Mouse (Mus musculus) heart, embryonic 13.5 days (tissue): ENCODE results near the gene Msmo1. TPM values are rescaled to one million over a fixed set of nuclear protein-coding genes. Genes with fewer than 3 reads are reported as not detected.

Experiments used
- ATAC-seq: fragments of 200-750 bp; cut with Nextera tagmentation; 2 replicates; pipeline ENCODE4 v1.8.0; 2017; ENCODE audit warnings: moderate TSS enrichment; ENCODE audit not compliant: insufficient number of reproducible peaks, low FRiP score, low TSS enrichment; ENCODE audit errors: extremely low read depth
- H3K27ac ChIP-seq: fragments of 300-500 bp; sonication (generic); replicated peaks from 2 replicates; pipeline ENCODE4 v1.5.1; 2015; ENCODE audit warnings: moderate library complexity, mild to moderate bottlenecking, inconsistent platforms
- H3K27me3 ChIP-seq: fragments of 300-500 bp; sonication (generic); replicated peaks from 2 replicates; pipeline ENCODE4 v1.6.1; 2015; ENCODE audit warnings: mild to moderate bottlenecking, inconsistent platforms
- H3K36me3 ChIP-seq: fragments of 300-500 bp; sonication (generic); 2 replicates; pipeline ENCODE4 v1.6.1; 2015; ENCODE audit warnings: mild to moderate bottlenecking, inconsistent platforms
- H3K4me1 ChIP-seq: fragments of 300-500 bp; sonication (generic); 2 replicates; pipeline ENCODE4 v1.6.1; 2015; ENCODE audit warnings: inconsistent platforms
- H3K4me2 ChIP-seq: fragments of 300-500 bp; sonication (generic); 2 replicates; pipeline ENCODE4 v1.6.1; 2015; ENCODE audit warnings: inconsistent platforms, mild to moderate bottlenecking, moderate library complexity
- H3K4me3 ChIP-seq: fragments of 300-500 bp; sonication (generic); 2 replicates; pipeline ENCODE4 v1.5.1; 2015; ENCODE audit warnings: moderate library complexity, mild to moderate bottlenecking, inconsistent platforms
- H3K9ac ChIP-seq: fragments of 300-500 bp; sonication (generic); 2 replicates; pipeline ENCODE4 v1.6.1; 2015; ENCODE audit warnings: inconsistent platforms, mild to moderate bottlenecking, moderate library complexity
- H3K9me3 ChIP-seq: fragments of 300-500 bp; sonication (generic); 2 replicates; pipeline ENCODE4 v1.6.1; 2016; ENCODE audit warnings: inconsistent platforms
- WGBS: fragments of 180-500 bp; shearing (Covaris S2); methylation state at CpG from one replicate; pipeline ENCODE4 v1.1.7; 2015; ENCODE audit warnings: mixed read lengths; 5-methylcytosine and 5-hydroxymethylcytosine counted together
- polyA plus RNA-seq: library from polyadenylated mRNA; unstranded; fragments of >200 nt; fragmentation: Nextera tagmentation; extraction: Ambion mirVana; gene quantifications from 2 replicates; pipeline ENCODE4 v1.2.1, GENCODE M21; 2015

The Msmo1 gene
- 50.3 and 54.8 TPM in 2 replicates for polyA plus RNA-seq

GRCm38 (mm10) chr8:64733271-64733943 is at the start of gene Msmo1:
TSS of gene Msmo1 (minus strand) at chr8:64733792.
- peak within 1 kb of the TSS; percentile 84 for H3K4me2 ChIP-seq
- H3K27ac ChIP-seq = peak within 1 kb of the TSS; percentile 53
- H3K4me3 ChIP-seq = peak within 1 kb of the TSS; percentile 80
- peaks cover 24% of the 10 kb centered on the region for H3K36me3 ChIP-seq
- under 1% methylated on average over 60 of the region's 60 CpGs for WGBS
- H3K9me3 ChIP-seq = no peaks in the 10 kb centered on the region
- H3K27me3 ChIP-seq = no peaks in the 10 kb centered on the region
- peaks cover 22% of the 10 kb centered on the region for H3K4me1 ChIP-seq
- H3K9ac ChIP-seq = peak within 1 kb of the TSS; percentile 85
- peak; percentile 97 for ATAC-seq

GRCm38 (mm10) chr8:64781947-64782346 is 48.4 kb upstream of the Msmo1 start:
- peaks cover 12% of the 10 kb centered on the region for H3K36me3 ChIP-seq
- ATAC-seq = no peak
- WGBS = 65% methylated on average over 6 of the region's 6 CpGs

GRCm38 (mm10) chr8:64777925-64778324 is 44.3 kb upstream of the Msmo1 start:
- H3K27me3 ChIP-seq = no peaks in the 10 kb centered on the region

More at GRCm38 (mm10) chr8:64781947-64782346, 48.4 kb upstream of the Msmo1 start:
- H3K9me3 ChIP-seq = no peaks in the 10 kb centered on the region
- H3K9ac ChIP-seq = no peak overlapping the region
- no peaks in the 10 kb centered on the region for H3K27me3 ChIP-seq
- H3K4me1 ChIP-seq = 0 out of 2 replicates have a peak, but pooled peaks cover 3% of the 10 kb centered on the region
- no peak overlapping the region for H3K4me3 ChIP-seq
- H3K27ac ChIP-seq = no peak overlapping the region
- no peak overlapping the region for H3K4me2 ChIP-seq

GRCm38 (mm10) chr8:64774136-64774535 is 40.5 kb upstream of the Msmo1 start:
- Histone ChIP-seq H3K9me3 (no peaks in the 10 kb centered on the region), H3K27ac (no peak overlapping the region), H3K9ac (no peak overlapping the region), H3K4me3 (no peak overlapping the region), H3K4me1 (no peaks in the 10 kb centered on the region), H3K27me3 (no peaks in the 10 kb centered on the region), H3K4me2 (no peak overlapping the region), H3K36me3 (peaks cover 10% of the 10 kb centered on the region)
- no peak for ATAC-seq
- 92% methylated on average over 6 of the region's 6 CpGs for WGBS

More at GRCm38 (mm10) chr8:64777925-64778324, 44.3 kb upstream of the Msmo1 start:
- Histone ChIP-seq H3K4me1 (0 out of 2 replicates have a peak, but pooled peaks cover 3% of the 10 kb centered on the region), H3K9me3 (no peaks in the 10 kb centered on the region), H3K4me2 (no peak overlapping the region), H3K9ac (no peak overlapping the region), H3K27ac (no peak overlapping the region), H3K36me3 (peaks cover 17% of the 10 kb centered on the region), H3K4me3 (no peak overlapping the region)
- ATAC-seq = no peak
- 69% methylated on average over 9 of the region's 9 CpGs for WGBS

- 84% methylated on average over 7 of the region's 7 CpGs for WGBS
- Histone ChIP-seq H3K4me2 (no peak overlapping the region), H3K36me3 (peaks cover 16% of the 10 kb centered on the region), H3K27me3 (no peaks in the 10 kb centered on the region), H3K27ac (no peak overlapping the region), H3K9me3 (no peaks in the 10 kb centered on the region), H3K9ac (no peak overlapping the region), H3K4me3 (no peak overlapping the region), H3K4me1 (no peaks in the 10 kb centered on the region)
- no peak for ATAC-seq
These were observed 37.2 kb upstream of the Msmo1 start for GRCm38 (mm10) chr8:64770814-64771213.

GRCm38 (mm10) chr8:64769586-64769985 is 36.0 kb upstream of the Msmo1 start:
- WGBS = 81% methylated on average over 7 of the region's 7 CpGs
- Histone ChIP-seq H3K36me3 (peaks cover 11% of the 10 kb centered on the region; the same call in 1 of the 2 replicates), H3K27me3 (no peaks in the 10 kb centered on the region), H3K4me3 (no peak overlapping the region), H3K4me2 (no peak overlapping the region), H3K9me3 (no peaks in the 10 kb centered on the region), H3K27ac (no peak overlapping the region), H3K4me1 (no peaks in the 10 kb centered on the region), H3K9ac (no peak overlapping the region)
- ATAC-seq = no peak

- H3K4me3 ChIP-seq = no peak overlapping the region
- no peak for ATAC-seq
These were observed 35.1 kb upstream of the Msmo1 start for GRCm38 (mm10) chr8:64768645-64769044.

GRCm38 (mm10) chr8:64767047-64767446 is 33.5 kb upstream of the Msmo1 start:
- no peak overlapping the region for H3K4me3 ChIP-seq
- H3K9me3 ChIP-seq = no peaks in the 10 kb centered on the region
- no peak overlapping the region for H3K9ac ChIP-seq
- no peak for ATAC-seq
- no peaks in the 10 kb centered on the region for H3K27me3 ChIP-seq
- H3K4me1 ChIP-seq = no peaks in the 10 kb centered on the region
- H3K36me3 ChIP-seq = peaks cover 11% of the 10 kb centered on the region; the same call in 1 of the 2 replicates
- WGBS = 91% methylated on average over 9 of the region's 9 CpGs
- no peak overlapping the region for H3K4me2 ChIP-seq
- no peak overlapping the region for H3K27ac ChIP-seq

More at GRCm38 (mm10) chr8:64768645-64769044, 35.1 kb upstream of the Msmo1 start:
- no peak overlapping the region for H3K27ac ChIP-seq
- WGBS = 81% methylated on average over 7 of the region's 9 CpGs
- H3K9me3 ChIP-seq = no peaks in the 10 kb centered on the region
- no peak overlapping the region for H3K4me2 ChIP-seq
- no peaks in the 10 kb centered on the region for H3K4me1 ChIP-seq
- H3K27me3 ChIP-seq = no peaks in the 10 kb centered on the region
- H3K9ac ChIP-seq = no peak overlapping the region
- H3K36me3 ChIP-seq = peaks cover 11% of the 10 kb centered on the region; the same call in 1 of the 2 replicates

GRCm38 (mm10) chr8:64764075-64764474 is 30.5 kb upstream of the Msmo1 start:
- no peak overlapping the region for H3K27ac ChIP-seq
- no peak overlapping the region for H3K4me3 ChIP-seq
- H3K9me3 ChIP-seq = no peaks in the 10 kb centered on the region
- no peaks in the 10 kb centered on the region for H3K4me1 ChIP-seq
- H3K27me3 ChIP-seq = no peaks in the 10 kb centered on the region
- ATAC-seq = no peak
- H3K4me2 ChIP-seq = no peak overlapping the region
- WGBS = 69% methylated on average over 9 of the region's 9 CpGs
- H3K36me3 ChIP-seq = peaks cover 16% of the 10 kb centered on the region; the same call in 1 of the 2 replicates
- H3K9ac ChIP-seq = no peak overlapping the region

GRCm38 (mm10) chr8:64762751-64763150 is 29.2 kb upstream of the Msmo1 start:
- 73% methylated on average over 1 of the region's 1 CpGs for WGBS
- H3K27me3 ChIP-seq = no peaks in the 10 kb centered on the region
- no peak for ATAC-seq
- no peak overlapping the region for H3K4me2 ChIP-seq
- no peaks in the 10 kb centered on the region for H3K4me1 ChIP-seq
- no peaks in the 10 kb centered on the region for H3K9me3 ChIP-seq
- H3K36me3 ChIP-seq = peaks cover 18% of the 10 kb centered on the region
- H3K9ac ChIP-seq = no peak overlapping the region
- no peak overlapping the region for H3K27ac ChIP-seq
- H3K4me3 ChIP-seq = no peak overlapping the region

GRCm38 (mm10) chr8:64761430-64761829 is 27.8 kb upstream of the Msmo1 start:
- ATAC-seq = no peak
- H3K36me3 ChIP-seq = peaks cover 20% of the 10 kb centered on the region
- no peak overlapping the region for H3K4me3 ChIP-seq
- H3K9me3 ChIP-seq = no peaks in the 10 kb centered on the region
- no peak overlapping the region for H3K4me2 ChIP-seq
- H3K27ac ChIP-seq = no peak overlapping the region
- no peaks in the 10 kb centered on the region for H3K27me3 ChIP-seq
- 78% methylated on average over 8 of the region's 8 CpGs for WGBS
- no peak overlapping the region for H3K9ac ChIP-seq
- no peaks in the 10 kb centered on the region for H3K4me1 ChIP-seq

- no peaks in the 10 kb centered on the region for H3K27me3 ChIP-seq
- H3K4me2 ChIP-seq = no peak overlapping the region
- ATAC-seq = no peak
- no peak overlapping the region for H3K27ac ChIP-seq
- no peak overlapping the region for H3K9ac ChIP-seq
- H3K4me1 ChIP-seq = no peaks in the 10 kb centered on the region
- no peaks in the 10 kb centered on the region for H3K9me3 ChIP-seq
- H3K36me3 ChIP-seq = peaks cover 46% of the 10 kb centered on the region
- 91% methylated on average over 15 of the region's 15 CpGs for WGBS
- H3K4me3 ChIP-seq = no peak overlapping the region
These were observed 24.4 kb upstream of the Msmo1 start for GRCm38 (mm10) chr8:64757956-64758355.
